Mouse (Mus musculus) heart, embryonic 11.5 days (tissue): ENCODE results near the gene Tmem158. TPM values are rescaled to one million over a fixed set of nuclear protein-coding genes. Genes with fewer than 3 reads are reported as not detected.

Source experiments
- ATAC-seq: fragments of 200-750 bp; cut with Nextera tagmentation; replicated peaks from 2 replicates; pipeline ENCODE4 v1.8.0; 2017; ENCODE audit warnings: moderate library complexity; ENCODE audit not compliant: insufficient number of reproducible peaks, low FRiP score, low TSS enrichment
- H3K27ac ChIP-seq: fragments of 300-500 bp; sonication (generic); 2 replicates; pipeline ENCODE4 v1.5.1; 2014; ENCODE audit warnings: mild to moderate bottlenecking, low read depth, low read length
- H3K27me3 ChIP-seq: fragments of 300-500 bp; sonication (generic); 2 replicates; pipeline ENCODE4 v1.6.1; 2014; ENCODE audit warnings: mild to moderate bottlenecking, low read length, mixed read lengths; ENCODE audit not compliant: control insufficient read depth, insufficient read depth
- H3K36me3 ChIP-seq: fragments of 300-500 bp; sonication (generic); 2 replicates; pipeline ENCODE4 v1.6.1; 2014; ENCODE audit warnings: mild to moderate bottlenecking, low read length, moderate library complexity, mixed read lengths; ENCODE audit not compliant: control insufficient read depth, insufficient read depth
- H3K4me1 ChIP-seq: fragments of 300-500 bp; sonication (generic); 2 replicates; pipeline ENCODE4 v1.6.1; 2014; ENCODE audit warnings: low read length; ENCODE audit not compliant: control insufficient read depth, insufficient read depth
- H3K4me2 ChIP-seq: fragments of 300-500 bp; sonication (generic); 2 replicates; pipeline ENCODE4 v1.6.1; 2014; ENCODE audit warnings: mild to moderate bottlenecking, moderate library complexity
- H3K4me3 ChIP-seq: fragments of 300-500 bp; sonication (generic); 2 replicates; pipeline ENCODE4 v1.5.1; 2014; ENCODE audit warnings: low read depth, low read length
- H3K9ac ChIP-seq: fragments of 300-500 bp; sonication (generic); 2 replicates; pipeline ENCODE4 v1.6.1; 2014; ENCODE audit warnings: mild to moderate bottlenecking, low read depth, low read length, moderate library complexity
- H3K9me3 ChIP-seq: fragments of 300-500 bp; sonication (generic); replicated peaks from 2 replicates; pipeline ENCODE4 v1.6.1; 2016; ENCODE audit warnings: low read length; ENCODE audit not compliant: control insufficient read depth
- WGBS: fragments of 180-500 bp; shearing (Covaris S2); extraction: QIAGEN DNeasy Blood & Tissue Kit; methylation state at CpG from one replicate; pipeline ENCODE4 v1.1.7; 2014; ENCODE audit not compliant: insufficient replicate concordance; 5-methylcytosine and 5-hydroxymethylcytosine counted together
- polyA plus RNA-seq: library from polyadenylated mRNA; unstranded; fragments of >200 nt; fragmentation: Nextera tagmentation; extraction: Ambion mirVana; gene quantifications from 2 replicates; pipeline ENCODE4 v1.2.1, GENCODE M21; 2014

The Tmem158 gene
- polyA plus RNA-seq, 1 experiment from 2014 or later, result 2.2 TPM

DNA sequence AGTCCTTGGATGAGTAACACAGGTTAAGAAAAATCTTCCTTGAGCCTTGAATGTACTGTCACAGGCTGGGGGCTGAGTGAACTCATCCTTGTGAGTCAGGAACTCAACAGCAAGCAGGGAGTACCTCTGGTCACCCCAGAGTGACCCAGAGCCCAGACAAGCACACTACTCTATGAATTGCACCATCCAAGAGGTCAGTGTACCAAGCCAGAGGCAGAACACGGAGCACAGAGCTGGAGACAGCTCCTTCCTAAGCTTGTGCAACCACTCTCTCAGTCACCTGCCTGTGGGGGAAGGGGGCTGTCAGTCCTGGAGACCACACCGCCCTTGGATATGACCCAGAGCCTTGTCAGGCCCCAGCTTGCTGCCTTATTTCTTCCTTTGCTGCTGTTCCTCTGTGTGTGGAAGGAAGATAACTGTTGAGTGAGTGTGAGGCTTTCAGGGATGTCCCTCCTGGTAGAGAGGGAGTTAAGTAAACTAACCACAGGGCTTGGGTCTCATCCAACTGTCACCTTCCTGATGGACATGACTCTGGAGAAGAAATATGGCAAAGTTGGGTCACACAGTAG lies 35.6 kb downstream of the Tmem158 start:
- ATAC-seq, result no peak
- Histone ChIP-seq H3K4me2 (no peak overlapping the region), H3K27me3 (no peaks in the 10 kb centered on the region), H3K4me3 (no peak overlapping the region), H3K9ac (no peak overlapping the region), H3K9me3 (no peaks in the 10 kb centered on the region), H3K27ac (no peak overlapping the region), H3K4me1 (peaks cover 2% of the 10 kb centered on the region), H3K36me3 (no peaks in the 10 kb centered on the region)
- WGBS, result 51% methylated on average over 2 of the region's 2 CpGs

DNA sequence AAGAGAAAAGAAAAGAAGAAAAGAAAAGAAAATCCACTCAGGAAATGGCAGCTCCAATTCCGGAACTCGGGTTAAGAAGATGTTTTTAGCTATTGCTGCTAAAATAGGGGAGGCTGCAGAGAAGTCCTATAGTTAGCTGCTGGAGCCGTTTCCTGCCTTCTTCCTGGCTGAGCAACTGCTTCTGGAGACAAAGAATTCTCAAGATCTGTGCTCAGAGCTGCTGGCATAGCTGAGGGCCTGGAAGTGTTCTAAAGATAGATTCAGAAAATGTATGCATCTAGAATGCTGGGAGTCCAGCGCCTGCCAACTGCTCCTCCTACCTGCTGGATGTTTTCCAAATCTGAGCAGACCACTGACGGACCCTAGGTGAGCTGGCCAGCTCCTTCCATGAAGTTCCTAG lies 40.7 kb downstream of the Tmem158 start:
- no peak overlapping the region for H3K4me3 ChIP-seq
- H3K9ac ChIP-seq, result 0 out of 2 replicates have a peak overlapping the region, but pooled peaks have one; percentile 16
- peaks cover 11% of the 10 kb centered on the region for H3K4me1 ChIP-seq
- peak overlapping the region; percentile 57 for H3K27ac ChIP-seq
- ATAC-seq, result no peak
- WGBS, result 26% methylated on average over 5 of the region's 5 CpGs
- H3K9me3 ChIP-seq, result no peaks in the 10 kb centered on the region
- H3K36me3 ChIP-seq, result no peaks in the 10 kb centered on the region
- H3K27me3 ChIP-seq, result peaks cover 17% of the 10 kb centered on the region
- H3K4me2 ChIP-seq, result no peak overlapping the region

DNA sequence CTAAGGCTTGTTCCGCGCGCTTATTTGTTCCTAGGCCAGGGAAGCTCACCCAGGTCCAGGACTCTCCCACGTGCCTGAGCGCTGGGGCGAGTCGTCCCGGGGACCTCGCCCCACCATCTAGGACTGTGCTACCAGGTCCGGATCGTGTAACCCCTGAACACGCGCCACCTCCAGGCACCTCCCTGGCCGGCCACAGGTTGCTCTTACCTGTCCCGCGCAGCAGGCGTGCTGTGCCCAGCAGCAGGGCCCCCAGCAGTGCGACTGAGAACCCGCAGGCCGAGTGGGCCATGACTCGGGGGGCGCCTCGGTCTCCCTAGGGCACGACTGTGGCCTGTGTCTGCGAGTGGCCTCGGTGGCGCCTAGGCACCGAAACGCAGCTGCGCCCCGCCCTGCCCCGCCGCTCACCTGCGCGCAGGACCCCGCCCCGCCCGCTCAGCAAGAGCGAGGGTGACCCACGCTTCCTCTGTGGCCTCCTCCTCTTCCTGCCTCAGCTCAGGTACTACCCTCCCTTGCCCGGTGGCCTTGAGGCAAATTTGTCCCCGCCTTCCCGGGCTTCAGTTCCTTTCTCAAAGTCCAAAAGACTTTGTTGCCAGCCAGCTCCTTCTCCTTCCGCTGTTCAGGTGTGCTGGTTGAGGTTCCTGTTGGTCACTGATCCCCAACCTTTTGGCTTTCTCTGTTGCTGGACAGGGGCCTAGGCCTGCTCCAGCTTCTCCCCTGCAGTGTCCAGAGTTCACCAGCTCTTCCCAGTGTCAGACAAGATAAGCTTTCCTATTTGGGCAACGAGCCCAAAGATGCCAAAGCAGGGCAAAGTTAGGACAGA lies 44.7 kb downstream of the Tmem158 start, which contains the start of gene Cdcp1:
Gene Cdcp1, minus strand, starts transcription at position 418 of the 820 bp plus-strand sequence.
- H3K4me1 ChIP-seq, result peaks cover 11% of the 10 kb centered on the region
- peak within 1 kb of the TSS; percentile 33 for H3K4me3 ChIP-seq
- no peaks in the 10 kb centered on the region for H3K36me3 ChIP-seq
- H3K9me3 ChIP-seq, result no peaks in the 10 kb centered on the region
- peak within 1 kb of the TSS; percentile 73 for H3K4me2 ChIP-seq
- peaks cover 25% of the 10 kb centered on the region for H3K27me3 ChIP-seq
- no peak within 1 kb of the TSS for H3K27ac ChIP-seq
- WGBS, result 5% methylated on average over 45 of the region's 45 CpGs
- 0 out of 2 replicates have a peak within 1 kb of the TSS, but pooled peaks have one; percentile 40 for H3K9ac ChIP-seq
- ATAC-seq, result no peak; the same call in 1 of the 2 replicates

DNA sequence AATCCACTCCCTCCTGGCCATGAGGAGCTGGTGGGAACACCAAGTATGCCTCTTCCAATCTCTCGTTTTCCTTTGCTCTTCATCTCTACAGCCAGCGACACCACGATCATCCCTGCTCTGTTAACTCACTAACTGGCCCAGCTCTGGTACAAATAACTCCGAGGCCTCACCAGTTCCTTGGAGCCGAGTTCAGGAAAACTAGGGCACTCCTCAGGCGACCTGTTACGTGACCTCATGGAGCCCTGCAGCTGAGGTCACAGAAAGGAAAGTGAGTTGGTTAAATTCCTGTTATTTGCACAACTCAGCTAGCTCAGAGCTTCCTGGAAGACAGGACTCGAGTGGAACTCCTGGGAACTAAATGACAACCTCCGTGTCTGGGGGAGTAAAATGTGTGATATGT lies 47.2 kb downstream of the Tmem158 start:
- peaks cover 8% of the 10 kb centered on the region for H3K4me1 ChIP-seq
- H3K27ac ChIP-seq, result no peak overlapping the region
- no peak overlapping the region for H3K4me3 ChIP-seq
- WGBS, result 69% methylated on average over 9 of the region's 9 CpGs
- no peak overlapping the region for H3K9ac ChIP-seq
- ATAC-seq, result no peak
- H3K36me3 ChIP-seq, result no peaks in the 10 kb centered on the region
- H3K9me3 ChIP-seq, result no peaks in the 10 kb centered on the region
- no peak overlapping the region for H3K4me2 ChIP-seq
- peaks cover 25% of the 10 kb centered on the region for H3K27me3 ChIP-seq

Other genes starting within 250 kb of the Tmem158 start
- 15.4 and 18.6 TPM in 2 replicates for gene Tmem42, start 239.4 kb downstream of the Tmem158 start, polyA plus RNA-seq
- gene Tgm4, start 226.0 kb downstream of the Tmem158 start, polyA plus RNA-seq, result 0.19 and 0.46 TPM in 2 replicates
- 39.6 and 44.7 TPM in 2 replicates for gene Zdhhc3, start 147.6 kb downstream of the Tmem158 start, polyA plus RNA-seq
- 90.1 and 100.0 TPM in 2 replicates for gene Exosc7, start 147.5 kb downstream of the Tmem158 start, polyA plus RNA-seq
- gene Clec3b, start 109.8 kb downstream of the Tmem158 start, polyA plus RNA-seq, result not detected in 2 replicates
- 0.32 and 0.49 TPM in 2 replicates for gene Cdcp1, start 44.7 kb downstream of the Tmem158 start, polyA plus RNA-seq
- 995 and 1,126 TPM in 2 replicates for gene Lars2, start 106.2 kb upstream of the Tmem158 start, polyA plus RNA-seq
- gene Limd1, start 217.9 kb upstream of the Tmem158 start, polyA plus RNA-seq, result 30.9 and 32.4 TPM in 2 replicates